Mouse (Mus musculus) heart, postnatal 0 days (tissue): ENCODE results near the gene Ifih1.

Experiments used
- CTCF ChIP-seq: IDR thresholded peaks from 2 replicates; pipeline ENCODE4 v1.5.1; 2016; ENCODE audit warnings: antibody characterized with exemption, control low read depth, low read depth
- EP300 ChIP-seq: IDR thresholded peaks from 2 replicates; pipeline ENCODE4 v1.6.1; 2016; ENCODE audit warnings: antibody characterized with exemption, low read depth

GRCm38 (mm10) chr2:62573099-62573752, 72.8 kb downstream of the Ifih1 start:
- no peak for TF ChIP-seq EP300
- TF ChIP-seq CTCF, result no peak
